Mouse (Mus musculus): Measurements from ENCODE around the gene Csrnp3.

Csrnp3 gene

DNA sequence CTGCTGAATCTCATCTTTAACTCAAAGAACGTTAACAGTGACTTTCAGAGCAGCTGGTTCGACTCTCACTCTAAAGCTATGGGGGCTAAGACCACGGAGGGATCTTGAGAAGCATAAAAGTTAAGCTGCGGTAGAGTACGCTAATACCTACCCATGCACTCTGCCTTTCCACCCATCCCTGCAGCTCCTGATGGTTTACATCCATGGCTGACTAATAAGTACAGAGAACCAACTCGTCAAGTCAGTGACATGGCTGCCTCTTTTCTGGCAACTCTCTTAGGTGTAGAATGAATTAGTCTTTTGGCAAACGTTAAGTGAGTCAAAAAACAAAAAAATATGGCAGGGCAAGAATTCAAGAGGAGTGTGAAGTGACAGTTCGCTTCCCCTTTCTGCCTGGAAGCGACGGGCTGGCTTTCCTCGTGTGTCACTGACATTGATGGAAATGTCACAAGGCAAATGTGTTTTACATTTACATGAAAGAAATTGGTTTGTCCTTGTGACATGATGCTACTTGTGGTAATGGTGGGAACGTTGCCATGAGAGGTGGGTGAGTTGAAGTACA is 19.3 kb downstream of the Csrnp3 start:
- no peak for ATAC-seq (ENCODE audit: insufficient number of reproducible peaks, low FRiP score, low TSS enrichment)

- ATAC-seq (ENCODE audit: insufficient number of reproducible peaks, low FRiP score, low TSS enrichment), result no peak
Observed at GRCm38 (mm10) chr2:65870919-65871582, 25.5 kb downstream of the Csrnp3 start.

GRCm38 (mm10) chr2:65891590-65891989 is 46.0 kb downstream of the Csrnp3 start:
- peak; percentile 82 for ATAC-seq (ENCODE audit: insufficient number of reproducible peaks, low FRiP score, low TSS enrichment)

DNA sequence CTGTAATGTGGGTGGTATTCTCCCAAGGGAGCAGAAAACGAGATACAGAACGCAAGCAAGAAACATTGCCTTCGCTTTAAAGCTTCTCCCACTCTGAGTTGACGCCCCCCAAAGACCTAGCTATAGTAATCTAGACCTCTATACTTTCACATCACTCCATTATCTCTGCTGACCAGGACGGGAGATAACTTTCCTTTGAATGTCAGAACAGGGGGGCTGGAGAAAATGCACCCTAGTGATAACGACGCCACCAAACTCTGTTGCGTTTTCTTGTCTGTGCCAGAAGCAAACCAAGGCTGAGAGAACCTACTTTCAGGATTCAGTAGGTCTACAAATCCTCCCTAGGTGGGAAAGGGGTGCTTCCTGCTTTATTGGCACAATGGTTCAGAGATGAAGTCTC is 47.7 kb downstream of the Csrnp3 start:
- no peak for ATAC-seq (ENCODE audit: insufficient number of reproducible peaks, low FRiP score, low TSS enrichment)

DNA sequence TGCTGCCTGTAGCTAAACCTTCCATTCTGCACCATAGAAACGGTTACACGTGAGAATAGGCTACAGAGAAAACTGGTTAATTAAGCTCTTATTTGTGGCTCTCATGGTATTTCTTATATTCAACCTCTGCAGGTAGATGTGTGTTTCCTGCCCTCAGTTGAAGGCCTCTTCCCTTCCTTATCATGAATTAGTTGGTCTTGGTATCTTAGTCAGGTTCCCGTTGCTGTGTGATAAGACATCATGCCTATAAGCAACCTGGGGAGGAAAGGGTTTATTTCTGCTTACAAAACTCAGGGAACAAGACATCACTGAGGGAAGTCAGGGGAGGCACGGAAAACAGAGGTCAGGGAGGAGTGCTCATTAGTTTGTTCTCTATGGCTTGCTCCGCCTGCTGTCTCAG is 48.7 kb downstream of the Csrnp3 start:
- no peak for ATAC-seq (ENCODE audit: insufficient number of reproducible peaks, low FRiP score, low TSS enrichment)

DNA sequence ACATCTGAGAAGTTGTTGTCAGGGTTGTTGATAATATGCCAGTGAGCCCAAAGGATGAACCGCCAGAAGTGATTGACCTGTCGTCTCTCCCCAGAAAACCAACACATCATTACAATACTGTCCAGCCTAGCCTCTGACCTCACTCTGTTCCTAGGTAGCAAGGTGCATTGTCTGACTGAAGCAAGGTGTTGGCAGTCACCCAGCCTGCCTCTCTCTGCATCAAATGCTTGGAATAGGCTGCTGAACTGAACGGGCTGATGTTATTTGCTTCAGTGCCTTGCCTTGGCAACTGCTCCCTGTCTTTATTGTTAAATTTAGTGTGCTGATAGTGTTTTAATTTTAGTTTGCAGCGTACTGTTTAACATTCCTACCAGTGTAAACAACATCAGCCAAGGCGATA is 51.0 kb downstream of the Csrnp3 start:
- peak; percentile 57 for ATAC-seq (ENCODE audit: insufficient number of reproducible peaks, low FRiP score, low TSS enrichment)

DNA sequence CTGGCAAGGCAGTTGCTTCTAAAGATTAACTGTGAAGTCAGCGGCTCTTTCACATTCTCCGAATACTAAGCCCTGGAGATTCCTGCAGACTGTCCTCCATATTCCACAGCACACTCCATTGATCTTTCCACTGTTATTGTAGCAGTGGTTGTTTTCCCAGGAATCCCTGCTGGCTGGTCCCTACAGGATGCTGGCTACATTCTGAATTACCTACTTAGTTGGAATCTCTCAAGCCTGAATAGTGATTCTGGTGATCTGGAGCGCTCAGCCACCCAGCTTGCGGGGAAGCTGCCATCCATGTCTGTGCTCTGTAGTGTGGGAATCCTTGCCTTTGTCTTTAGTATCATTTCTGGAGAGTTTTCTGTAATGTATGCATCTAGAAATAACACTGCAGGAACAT is 51.5 kb downstream of the Csrnp3 start:
- ATAC-seq (ENCODE audit: insufficient number of reproducible peaks, low FRiP score, low TSS enrichment), result peak; percentile 64

- no peak for ATAC-seq (ENCODE audit: insufficient number of reproducible peaks, low FRiP score, low TSS enrichment)
Observed at GRCm38 (mm10) chr2:65899478-65899877, 53.9 kb downstream of the Csrnp3 start.

GRCm38 (mm10) chr2:65908526-65908925 is 63.0 kb downstream of the Csrnp3 start:
- no peak for ATAC-seq (ENCODE audit: insufficient number of reproducible peaks, low FRiP score, low TSS enrichment)

DNA sequence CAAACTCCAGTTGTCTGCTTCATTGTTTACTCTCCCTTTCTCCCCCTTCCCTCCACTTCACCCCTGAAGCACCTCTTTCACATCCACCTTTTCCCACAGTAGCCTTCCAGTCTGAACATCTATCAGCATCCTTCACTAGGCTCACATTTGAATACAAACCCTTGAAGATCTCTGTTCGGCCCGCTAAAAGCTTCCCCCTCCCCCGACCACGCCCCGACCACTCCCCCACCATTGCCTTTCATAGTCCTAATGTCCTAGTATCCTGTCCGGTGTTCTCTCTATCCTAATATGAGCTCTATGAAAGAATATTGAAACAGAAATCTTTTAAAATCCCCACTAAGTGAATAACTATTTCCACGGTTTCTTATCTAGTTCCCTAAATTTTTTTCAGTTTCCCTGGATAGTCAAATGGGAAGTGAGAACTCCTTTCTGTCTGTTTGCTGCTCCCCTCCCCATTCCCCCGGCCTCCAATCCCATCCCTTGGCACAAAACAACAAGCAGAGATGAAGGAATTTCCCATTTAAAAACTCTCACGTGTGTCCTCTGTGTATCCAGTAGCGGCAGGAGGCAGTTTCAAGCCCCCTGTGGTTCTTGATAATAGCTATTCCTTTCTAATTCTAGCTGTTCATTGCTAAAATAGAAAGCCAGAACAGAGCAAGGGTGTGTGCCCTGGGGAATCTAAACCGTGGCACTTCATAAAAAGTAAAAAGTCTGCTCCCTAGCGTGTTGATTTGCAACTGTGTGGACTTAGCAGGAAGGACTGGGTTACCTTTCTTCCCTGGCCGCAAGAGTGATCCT is 64.4 kb downstream of the Csrnp3 start:
- no peak for ATAC-seq (ENCODE audit: insufficient number of reproducible peaks, low FRiP score, low TSS enrichment)

- ATAC-seq (ENCODE audit: insufficient number of reproducible peaks, low FRiP score, low TSS enrichment), result no peak
Observed at GRCm38 (mm10) chr2:65915994-65916393, 70.4 kb downstream of the Csrnp3 start.

GRCm38 (mm10) chr2:65920651-65921412 is 75.3 kb downstream of the Csrnp3 start:
- ATAC-seq (ENCODE audit: insufficient number of reproducible peaks, low FRiP score, low TSS enrichment), result no peak

DNA sequence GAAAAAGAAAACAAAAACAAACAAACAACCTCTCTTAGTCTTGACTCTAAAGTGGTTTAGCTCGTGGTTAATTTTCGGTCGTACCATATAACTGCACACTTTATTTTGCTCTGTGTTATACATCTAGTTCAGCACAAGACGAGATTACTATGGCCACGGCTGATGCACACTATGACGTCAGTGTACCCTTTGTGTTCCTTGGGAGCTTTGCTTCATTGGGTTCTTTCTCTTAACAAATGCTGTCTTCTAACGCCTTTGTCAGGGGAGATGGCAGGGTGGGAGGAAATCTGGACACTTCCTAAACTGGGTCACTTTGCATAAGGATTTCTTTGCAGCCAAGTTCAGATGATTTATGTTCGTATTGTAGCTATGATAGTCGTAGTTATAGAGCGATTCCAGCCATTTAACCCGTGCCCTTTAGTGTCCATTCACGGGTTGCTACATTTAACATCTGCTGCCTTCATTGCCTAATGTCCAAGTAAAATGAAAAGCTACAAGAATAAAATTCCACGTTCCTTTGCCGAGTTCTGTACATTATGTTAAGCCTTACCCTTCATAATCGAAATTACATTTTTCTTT is 79.9 kb downstream of the Csrnp3 start:
- no peak for ATAC-seq (ENCODE audit: insufficient number of reproducible peaks, low FRiP score, low TSS enrichment)

GRCm38 (mm10) chr2:65926935-65927708 is 81.6 kb downstream of the Csrnp3 start:
- no peak for ATAC-seq (ENCODE audit: insufficient number of reproducible peaks, low FRiP score, low TSS enrichment)

- ATAC-seq (ENCODE audit: insufficient number of reproducible peaks, low FRiP score, low TSS enrichment), result no peak
Observed at GRCm38 (mm10) chr2:65929286-65929685, 83.7 kb downstream of the Csrnp3 start.

DNA sequence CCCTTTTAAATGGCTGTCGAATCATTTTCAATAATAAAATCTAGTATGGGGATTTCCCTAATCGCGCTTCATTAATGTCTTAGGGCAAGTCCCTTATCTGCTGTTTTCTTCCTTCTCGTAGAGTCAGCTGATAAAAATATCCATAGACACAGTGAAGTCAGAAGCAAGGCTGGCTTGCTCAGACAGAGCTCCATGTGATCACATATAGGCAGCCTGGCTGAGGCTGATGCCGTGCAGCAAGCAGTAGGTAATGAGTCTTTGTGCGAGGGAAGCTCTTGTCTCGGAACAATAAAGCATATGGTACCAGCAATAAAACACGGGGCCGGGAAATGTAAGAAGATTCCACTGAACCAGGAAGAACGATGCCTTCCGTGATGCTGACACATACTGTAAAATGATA is 84.4 kb downstream of the Csrnp3 start:
- no peak for ATAC-seq (ENCODE audit: insufficient number of reproducible peaks, low FRiP score, low TSS enrichment)

- no peak for ATAC-seq (ENCODE audit: insufficient number of reproducible peaks, low FRiP score, low TSS enrichment)
Observed at GRCm38 (mm10) chr2:65931313-65931712, 85.7 kb downstream of the Csrnp3 start.

GRCm38 (mm10) chr2:65931841-65932311 is 86.3 kb downstream of the Csrnp3 start:
- ATAC-seq (ENCODE audit: insufficient number of reproducible peaks, low FRiP score, low TSS enrichment), result peak; percentile 80

DNA sequence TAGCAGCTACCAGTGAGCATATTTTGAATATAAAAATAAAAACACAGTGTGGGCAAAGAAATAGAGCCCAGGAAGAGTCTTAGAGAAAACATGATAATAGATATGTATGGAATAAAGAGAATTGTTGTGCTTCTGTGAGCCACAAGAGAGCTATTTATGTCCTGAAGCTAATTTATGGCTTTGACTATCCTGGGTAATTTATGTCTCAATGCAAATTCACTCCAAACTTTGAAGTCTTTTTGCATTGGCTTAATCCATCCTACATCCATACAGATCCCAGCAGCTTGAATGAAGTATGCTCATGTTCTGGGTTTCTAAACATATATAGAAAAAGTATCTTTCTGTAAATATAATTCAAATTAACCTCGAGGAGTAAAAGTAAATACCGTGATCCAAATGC is 88.5 kb downstream of the Csrnp3 start:
- ATAC-seq (ENCODE audit: insufficient number of reproducible peaks, low FRiP score, low TSS enrichment), result no peak

DNA sequence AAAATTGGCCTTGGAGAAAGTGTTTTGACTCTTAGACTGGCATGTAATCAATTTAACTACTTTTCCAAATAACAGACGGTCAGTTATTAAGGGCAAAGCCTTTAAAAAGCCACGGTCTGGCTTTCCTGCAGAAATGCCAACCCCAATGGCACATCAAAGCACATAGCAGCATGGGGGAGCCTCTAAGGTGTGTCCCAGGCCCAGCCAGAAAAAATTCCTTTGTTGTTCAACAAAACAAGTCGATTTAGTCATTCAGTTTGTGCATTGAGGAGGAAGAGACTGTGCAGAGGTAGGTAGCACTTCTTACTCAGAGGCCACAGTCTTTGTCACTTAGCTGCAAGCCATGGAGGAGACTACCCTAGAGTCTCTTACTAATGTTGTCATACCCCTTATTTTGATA is 93.3 kb downstream of the Csrnp3 start:
- ATAC-seq (ENCODE audit: insufficient number of reproducible peaks, low FRiP score, low TSS enrichment), result no peak
